Mouse (Mus musculus) brain, adult 2 months (tissue): ENCODE measurements around the gene Klk7.

Source experiments
- DNase-seq: peaks from one replicate; pipeline ENCODE4 v3.0.0; 2011; ENCODE audit warnings: low read depth, low spot score

The Klk7 gene

DNA sequence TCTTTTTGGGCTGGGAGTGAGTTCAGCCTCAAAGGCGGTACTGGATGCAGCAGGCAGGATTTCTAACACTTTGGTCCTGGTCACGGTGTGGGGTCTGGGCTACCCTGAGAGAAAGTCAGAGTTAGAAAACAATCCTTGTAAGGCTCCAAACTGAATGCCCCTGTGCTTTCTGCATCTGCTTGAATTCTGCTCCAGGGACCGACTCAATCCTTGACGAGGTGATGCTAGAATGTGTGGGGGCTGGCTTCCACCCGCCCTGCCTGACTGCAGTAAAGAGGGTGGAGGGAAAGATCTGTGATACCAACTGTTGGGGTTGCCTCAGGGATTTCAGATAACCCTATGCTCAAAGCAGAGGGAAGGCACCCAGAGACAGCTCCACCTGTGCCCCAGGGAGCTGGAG is at the start of gene Klk7:
Klk7 (plus strand) TSS at position 301 of the 400 bp plus-strand sequence.
- DNase-seq, result no peak

DNA sequence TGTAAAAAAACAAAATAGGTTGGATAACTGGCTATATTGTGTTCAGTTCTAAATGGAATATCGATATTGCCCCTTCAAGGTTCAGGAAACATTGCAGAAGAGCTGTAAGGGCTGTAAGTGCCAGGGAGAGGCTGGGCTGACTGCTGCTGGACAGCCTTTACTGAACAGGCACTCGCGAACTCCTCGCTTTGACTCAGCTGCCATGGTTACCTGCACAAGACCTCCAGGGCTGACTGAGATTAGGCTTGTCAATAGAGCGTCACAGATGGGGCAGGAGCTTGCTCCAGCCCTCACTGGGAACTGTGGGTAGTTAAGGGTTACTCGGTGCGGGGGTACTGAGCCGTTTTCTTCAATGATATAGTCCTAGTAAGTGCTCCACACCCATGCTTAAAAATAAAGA is 44.6 kb upstream of the Klk7 start:
- DNase-seq, result no peak

DNA sequence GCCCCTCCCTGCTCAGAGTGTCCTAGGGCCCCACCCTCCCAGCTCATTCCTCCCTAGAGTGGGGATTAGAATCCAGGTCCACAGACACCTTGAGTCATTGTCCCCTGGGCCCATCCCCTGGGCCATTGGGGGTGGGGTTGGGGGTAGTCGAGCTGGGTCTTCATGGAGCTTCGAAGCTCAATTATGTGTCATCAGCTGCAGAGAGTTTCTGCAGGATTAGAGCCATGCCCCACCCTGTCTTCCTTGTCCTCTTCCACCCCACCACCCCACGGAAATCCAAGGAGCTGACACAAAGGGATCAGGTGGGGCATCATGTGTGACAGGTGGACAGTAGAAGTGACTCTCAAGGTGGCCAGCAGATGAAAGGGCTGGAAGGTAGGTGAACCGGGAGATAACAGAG is 42.5 kb upstream of the Klk7 start, which contains the start of gene Klk12:
Klk12 (plus strand) TSS at position 301 of the 400 bp plus-strand sequence.
- DNase-seq, result no peak

DNA sequence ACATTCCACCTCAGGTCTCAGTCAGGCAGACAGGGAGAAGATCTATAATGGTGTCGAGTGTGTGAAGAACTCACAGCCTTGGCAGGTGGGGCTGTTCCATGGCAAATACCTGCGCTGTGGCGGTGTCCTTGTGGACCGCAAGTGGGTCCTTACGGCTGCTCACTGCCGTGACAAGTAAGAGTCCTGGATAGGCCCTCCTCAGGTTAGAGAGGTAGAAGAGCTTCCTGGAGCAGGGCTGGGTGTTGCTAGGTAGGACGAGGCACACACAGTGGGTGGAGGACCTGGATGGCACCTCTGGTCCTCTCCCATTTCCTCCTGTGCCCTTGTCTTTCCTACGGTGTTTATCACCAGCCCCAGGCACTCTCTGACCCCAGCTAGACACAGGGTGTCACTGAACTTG is 41.5 kb upstream of the Klk7 start:
- DNase-seq, result no peak

DNA sequence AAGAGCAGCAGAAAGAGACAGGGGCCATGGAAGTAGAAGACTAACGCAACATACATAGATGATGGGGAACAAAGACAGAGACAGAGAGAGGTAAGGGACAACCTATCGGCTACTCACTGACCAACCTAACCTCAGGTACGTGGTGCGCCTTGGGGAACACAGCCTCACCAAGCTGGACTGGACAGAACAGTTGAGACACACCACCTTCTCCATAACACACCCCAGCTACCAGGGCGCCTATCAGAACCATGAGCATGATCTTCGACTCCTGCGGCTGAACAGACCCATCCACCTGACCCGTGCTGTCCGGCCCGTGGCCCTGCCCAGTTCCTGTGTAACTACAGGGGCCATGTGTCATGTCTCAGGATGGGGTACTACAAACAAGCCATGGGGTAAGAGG is 40.4 kb upstream of the Klk7 start:
- no peak for DNase-seq

DNA sequence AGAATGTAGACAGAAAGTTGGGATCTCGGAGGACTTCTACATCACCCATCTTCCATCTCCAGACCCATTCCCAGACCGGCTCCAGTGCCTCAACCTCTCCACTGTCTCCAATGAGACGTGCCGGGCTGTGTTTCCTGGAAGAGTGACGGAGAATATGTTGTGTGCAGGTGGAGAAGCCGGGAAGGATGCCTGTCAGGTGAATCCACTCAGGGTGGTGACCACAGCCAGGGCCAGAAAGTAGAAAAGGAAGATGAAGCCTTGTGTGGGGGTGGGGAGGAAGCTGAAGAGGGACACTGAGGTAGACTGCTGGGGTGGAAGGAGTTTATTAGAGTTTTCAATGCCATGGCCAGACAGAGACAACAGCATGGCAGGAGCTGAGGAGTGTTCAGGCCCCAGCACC is 39.2 kb upstream of the Klk7 start:
- no peak for DNase-seq

DNA sequence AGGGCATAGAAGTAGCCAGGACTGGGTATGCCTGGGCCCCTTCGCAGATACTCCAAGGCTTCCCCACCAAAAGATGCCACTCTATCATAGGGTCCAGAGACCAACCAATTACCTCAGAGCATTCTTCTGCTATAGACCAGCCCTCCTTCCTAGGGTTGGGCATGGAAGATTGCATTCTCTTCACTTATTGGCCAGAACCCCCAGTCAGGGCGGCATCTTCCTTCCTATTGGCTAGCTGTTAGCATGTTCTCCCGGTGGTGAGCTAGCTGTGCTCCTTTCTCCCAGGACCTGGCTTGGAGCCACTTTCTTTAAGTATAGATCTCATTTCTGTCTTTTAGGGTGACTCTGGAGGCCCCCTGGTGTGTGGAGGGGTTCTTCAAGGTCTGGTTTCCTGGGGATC is 38.2 kb upstream of the Klk7 start:
- no peak for DNase-seq

DNA sequence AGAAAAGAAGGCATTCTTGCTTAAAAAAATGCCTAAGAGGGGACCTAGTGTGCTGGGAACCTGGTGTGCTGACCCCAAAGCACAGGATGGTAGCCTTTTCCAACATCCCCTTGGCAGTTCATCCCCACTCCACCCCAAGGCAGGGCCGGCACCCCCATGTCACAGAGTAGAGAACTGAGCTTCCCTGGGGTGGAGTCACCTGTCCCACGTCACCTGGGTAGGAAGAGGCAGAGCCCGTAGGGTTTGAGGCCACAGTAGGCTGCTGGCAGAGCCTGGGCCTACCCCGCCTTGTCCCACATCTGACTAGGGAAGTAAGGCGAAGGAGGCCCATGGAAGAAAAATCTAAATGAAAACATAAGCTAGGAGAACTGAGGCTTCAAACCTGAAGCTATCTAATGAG is 36.7 kb upstream of the Klk7 start, which contains the start of gene Klk11:
Klk11 (plus strand) TSS at position 241 of the 400 bp plus-strand sequence.
- DNase-seq, result no peak

DNA sequence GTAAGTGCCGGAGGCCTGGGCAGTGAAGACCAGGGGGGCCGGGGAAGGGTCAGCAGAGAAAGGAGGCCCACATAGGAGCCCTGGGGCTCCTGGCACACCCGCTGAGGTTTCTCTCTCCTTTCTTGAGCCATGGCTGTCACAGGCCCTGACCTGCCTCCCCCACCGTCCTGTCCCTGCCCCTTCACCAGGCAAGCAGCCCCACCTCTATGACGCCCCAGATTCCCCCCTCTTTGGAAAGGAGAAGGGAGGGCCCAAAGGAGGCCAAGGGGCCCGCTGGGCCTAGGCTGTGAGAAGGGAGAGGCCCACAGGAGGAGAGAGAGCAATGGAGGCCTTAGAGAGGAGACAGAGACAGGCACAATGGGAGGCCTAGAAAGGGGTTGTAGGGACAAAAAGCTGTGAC is 36.3 kb upstream of the Klk7 start:
- DNase-seq, result no peak

DNA sequence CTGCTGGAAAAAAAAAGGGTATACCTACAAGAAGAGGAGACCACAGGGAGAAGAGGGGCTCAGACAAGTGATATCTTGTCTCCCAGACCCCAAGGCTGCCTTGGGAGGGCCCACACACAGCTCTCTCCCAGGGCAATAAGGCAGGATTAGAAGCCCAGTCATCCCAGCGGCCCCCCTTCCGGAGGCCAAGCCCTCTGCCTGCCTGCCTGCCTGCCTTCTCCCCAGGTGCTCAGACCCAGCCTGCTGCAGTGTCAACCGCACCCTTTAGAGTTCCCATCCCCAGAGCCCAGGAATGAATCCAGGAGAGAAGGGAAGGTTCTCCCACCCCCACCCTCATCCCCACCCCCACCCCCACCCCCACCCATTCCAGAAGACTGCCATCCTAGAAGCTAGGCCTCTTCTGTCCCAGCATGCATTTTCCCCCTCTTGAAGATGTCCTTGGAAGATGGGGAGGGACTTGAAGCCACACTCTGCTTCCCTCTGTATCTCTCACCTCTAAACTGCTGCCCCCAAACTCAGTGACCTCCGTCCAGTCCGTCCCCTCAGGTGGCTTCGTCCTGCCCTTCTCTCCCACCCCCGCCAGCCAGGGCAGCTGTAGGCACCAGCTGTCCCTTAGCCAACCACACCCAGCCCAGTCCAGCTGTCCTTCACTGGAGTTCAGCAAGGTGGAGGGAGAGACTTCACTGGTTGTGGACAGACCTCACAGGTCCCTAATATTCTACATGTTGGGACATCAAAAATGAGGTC is 35.6 kb upstream of the Klk7 start:
- no peak for DNase-seq

DNA sequence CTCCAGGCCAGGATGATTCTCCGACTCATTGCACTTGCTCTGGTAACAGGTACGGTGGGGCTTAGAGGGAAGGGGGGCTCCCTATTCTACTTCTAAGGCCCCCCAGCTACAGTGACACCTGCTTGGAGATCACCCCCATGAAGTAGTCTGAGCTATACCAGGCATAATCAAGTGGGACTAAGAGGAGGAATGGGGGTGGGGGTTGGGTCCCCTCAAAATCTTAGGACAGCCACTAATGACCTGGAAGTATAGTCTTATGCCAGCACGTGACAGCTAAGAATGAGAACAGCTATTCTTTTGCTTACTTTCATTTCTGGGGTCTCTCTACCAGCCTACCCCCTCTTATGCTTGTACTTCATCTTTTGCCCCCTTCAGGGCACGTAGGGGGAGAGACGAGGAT is 34.6 kb upstream of the Klk7 start:
- DNase-seq, result no peak

DNA sequence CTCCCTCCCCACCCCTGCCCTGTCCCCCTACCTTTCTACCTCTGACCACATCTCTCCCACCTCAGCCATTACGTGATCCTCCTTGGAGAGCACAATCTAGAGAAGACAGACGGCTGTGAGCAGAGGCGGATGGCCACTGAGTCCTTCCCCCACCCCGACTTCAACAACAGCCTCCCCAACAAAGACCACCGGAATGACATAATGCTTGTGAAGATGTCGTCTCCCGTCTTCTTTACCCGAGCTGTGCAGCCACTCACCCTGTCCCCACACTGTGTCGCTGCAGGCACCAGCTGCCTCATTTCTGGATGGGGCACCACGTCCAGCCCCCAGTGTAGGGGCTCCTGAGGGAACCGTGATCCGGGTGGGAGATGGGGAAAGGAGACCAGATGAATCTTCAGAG is 33.7 kb upstream of the Klk7 start:
- DNase-seq, result no peak

DNA sequence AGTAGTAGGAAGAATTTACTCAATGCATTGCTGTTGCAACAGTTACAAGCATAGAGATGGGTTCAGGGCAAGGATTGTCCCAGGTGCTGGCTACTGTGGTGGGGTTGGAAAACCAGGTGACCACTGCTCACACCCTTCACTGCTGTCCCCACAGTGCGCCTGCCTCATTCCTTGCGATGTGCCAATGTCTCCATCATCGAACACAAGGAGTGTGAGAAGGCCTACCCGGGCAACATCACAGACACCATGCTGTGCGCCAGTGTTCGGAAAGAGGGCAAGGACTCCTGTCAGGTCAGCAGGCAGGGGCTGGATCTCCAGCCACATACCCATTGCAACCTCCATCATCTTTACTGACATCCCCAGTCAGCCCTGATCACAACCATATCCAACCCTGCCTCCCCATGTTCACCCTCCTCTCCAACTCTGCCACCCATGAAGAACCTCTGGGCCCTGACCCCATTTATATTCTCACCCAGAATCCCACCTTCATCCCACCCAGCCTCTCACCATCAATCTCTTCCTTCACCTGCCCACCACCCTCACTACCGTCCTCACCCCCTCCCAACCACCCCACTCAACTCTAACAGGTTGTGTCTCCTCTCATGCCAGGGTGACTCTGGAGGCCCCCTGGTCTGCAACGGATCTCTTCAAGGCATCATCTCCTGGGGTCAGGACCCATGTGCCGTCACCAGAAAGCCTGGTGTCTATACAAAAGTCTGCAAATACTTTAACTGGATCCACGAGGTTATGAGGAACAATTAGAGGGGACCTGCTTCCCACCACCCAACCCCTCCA is 32.7 kb upstream of the Klk7 start:
- DNase-seq, result no peak

DNA sequence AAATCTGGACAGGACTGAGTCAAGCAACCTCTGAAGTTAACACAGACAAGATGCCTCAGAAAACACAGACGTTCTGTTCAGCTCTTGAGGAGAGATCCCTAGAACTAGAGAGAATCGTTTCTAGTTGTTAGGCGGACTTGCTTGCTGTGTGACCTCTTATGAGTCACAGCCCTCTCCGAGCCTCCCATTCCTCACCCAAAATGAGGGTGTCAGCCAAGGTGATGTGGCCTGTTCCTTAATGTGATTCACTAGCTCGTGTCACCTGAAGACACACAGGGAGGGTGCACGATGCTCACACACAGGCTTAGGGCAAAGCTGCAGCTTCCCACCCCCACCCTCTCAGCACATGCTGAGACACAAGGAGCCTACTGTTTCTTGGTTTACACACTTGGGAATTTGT is 30.9 kb upstream of the Klk7 start:
- DNase-seq, result peak; percentile 41

DNA sequence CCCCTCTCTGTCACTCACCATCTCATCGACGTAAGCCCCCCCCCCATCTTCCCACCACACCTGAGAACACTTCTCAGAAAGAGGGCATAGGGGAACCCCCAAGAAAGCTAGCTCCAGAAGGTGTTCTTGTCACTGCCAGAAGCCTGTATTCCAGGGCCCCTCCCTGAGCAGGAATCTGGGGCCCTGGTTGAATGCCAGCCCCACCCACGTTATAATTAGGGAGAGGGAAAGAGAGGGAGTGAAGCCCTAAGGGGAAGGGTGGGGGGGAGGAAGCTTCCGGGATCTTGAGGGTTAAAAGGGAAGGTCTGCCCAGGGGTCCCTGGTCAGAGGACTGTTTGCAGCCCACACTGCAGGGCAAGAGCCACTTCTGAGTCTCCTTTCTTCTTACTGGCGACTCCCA is 30.3 kb upstream of the Klk7 start, which contains the start of gene Klk10:
Klk10 (plus strand) TSS at position 290 of the 400 bp plus-strand sequence.
- no peak for DNase-seq

DNA sequence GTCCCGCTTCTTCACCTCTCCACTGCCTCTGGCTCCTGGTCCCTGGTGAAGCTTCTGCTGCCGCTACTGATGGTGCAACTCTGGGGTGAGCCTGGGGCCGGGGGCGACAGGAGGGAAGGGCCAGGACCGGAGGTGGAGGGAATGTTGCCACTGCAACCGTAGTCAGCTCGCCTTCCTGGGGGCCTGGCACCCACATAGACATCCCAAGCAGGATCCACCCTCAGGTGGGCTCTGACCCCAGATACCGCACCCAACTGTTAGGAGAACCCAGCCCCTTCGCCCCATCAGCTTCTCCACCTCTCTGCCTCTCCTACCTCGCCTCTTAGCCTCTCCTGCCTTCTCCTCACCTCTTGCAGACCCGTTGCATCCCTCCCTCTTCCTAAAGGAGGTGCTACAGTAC is 29.6 kb upstream of the Klk7 start:
- no peak for DNase-seq

DNA sequence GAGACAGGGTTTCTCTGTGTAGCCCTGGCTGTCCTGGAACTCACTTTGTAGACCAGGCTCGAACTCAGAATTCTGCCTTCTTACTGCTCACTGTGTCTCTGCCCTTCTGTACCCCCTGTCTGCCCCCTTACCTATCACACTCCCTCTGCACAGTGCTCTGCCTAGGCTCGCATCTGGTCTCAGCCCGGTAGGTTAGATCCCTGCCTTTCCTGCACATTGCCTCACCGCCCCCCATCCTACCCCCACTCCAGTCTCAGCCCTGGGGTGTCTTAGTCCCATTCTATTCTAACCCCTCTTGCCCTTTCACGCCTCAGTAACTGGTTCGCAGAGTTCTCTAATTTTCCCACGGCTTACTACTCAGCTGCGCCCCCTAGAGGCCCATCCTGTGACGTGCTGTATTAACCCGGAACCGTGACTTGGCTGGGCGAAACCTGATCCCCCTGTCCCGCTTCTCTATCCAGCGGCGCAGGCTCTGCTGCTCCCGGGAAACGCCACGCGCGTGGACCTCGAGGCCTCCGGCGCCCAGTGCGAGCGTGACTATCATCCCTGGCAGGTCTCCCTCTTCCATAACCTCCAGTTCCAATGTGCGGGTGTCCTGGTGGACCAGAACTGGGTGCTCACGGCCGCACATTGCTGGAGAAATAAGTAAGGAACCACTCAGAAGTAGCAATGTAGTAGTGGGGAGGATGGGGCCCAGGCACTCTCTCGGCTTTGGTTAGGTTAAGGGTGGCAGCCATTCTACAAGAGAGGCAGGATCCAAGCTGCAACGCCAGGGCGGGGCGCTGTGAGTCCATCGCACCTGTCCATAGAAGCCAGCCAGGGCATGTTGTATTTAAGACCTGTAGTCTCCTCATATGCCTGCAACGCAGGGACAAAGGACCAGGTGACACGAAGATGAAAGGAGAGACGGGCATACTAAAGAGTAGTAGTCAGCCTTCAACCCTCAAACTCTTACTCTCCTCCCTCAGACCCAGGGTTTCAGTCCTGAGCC is 28.5 kb upstream of the Klk7 start:
- peak; percentile 52 for DNase-seq

DNA sequence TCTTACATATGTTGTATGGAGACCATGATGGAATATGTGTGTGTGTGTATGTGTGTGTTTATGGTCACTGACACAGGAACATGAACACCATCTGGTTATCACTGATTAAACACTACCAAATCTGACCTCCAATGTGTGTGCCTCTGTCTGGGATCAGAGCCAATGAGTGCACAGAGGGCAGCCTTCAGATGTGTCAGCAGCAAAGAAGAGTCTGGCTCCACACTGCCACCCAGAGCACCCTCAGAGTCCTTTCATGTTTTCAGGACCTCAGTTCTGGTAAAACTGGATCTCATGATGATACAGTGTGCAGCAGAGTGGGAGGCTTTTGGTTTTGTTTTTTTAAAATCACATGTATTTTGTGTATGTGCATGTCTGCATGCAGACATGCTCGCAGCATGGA is 25.8 kb upstream of the Klk7 start:
- peak; percentile 58 for DNase-seq

DNA sequence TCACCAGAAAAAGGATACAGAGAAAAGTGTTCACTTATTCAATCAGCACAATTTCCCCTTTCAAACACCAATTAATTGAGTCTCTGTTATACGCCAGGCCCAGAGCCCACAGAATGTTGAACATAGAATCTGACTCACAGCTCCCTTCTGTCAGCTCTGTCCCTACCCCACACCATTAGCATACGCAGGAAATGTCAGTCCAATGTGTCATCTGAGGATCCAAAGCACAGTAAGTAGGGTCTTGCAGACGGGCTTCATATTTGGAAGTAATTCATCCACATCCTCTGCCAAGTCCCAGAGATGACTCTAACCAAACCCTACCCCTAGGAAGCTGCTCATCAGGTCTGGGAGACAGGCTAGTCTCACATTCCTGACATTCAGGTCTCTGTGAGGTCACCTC is 23.0 kb upstream of the Klk7 start:
- DNase-seq, result peak; percentile 78

DNA sequence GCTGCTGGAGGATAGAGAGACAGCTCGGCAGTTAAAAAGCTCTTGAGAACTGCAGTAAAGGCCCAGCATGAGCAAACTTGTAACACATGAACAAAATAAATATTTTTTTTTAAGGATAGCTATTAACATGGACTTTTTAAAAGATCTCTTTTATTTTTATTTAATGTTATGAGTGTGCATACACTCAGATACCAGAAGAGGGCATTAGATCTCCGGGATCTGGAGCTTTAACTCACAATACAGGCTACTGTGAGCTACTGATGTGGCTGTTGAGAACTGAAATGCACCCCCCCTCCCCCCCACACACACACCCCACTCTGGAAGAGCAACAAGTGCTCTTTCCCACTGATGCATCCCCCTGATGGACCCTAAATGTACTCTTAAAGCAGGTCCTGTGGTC is 21.8 kb upstream of the Klk7 start:
- DNase-seq, result peak; percentile 39

DNA sequence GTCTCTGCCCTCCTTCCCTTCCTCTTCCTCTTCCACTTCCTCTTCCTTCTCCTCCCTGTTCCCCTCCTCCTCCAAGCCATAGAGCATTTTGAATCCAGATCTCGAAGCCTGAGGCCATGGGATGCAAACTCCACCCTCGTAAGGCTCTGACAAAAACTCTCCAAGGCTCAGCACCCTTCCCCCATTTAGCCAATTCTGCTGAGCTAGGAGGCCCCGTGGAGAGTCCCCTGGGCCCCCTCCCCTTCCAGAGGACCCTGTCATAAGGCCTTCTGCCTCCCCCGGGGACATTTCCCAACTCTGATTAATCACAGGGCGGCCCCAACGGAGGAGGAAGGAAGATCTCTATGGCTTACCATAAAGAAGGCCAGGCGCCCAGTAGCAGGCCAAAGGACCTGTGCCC is 19.5 kb upstream of the Klk7 start, which contains the start of gene Klk9:
Klk9 (plus strand) TSS at position 301 of the 400 bp plus-strand sequence.
- no peak for DNase-seq

DNA sequence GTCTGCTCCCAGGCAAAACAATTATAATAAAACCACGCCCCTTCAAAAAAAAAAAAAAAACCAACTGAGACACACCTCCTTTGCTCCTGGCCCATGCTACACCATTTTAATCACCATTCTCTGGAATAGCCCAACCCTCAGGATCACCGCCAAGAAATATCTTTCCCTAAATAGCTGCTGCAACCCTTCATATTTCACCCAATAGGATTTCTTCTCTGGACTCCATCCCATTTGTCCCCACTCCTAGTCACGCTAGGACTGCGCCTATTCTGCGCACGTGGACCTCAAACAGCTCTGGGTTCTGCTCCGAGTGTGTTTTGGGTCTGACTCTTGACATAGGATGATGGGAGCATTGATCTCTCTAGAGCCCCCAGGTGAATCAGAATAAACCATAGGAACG is 14.7 kb upstream of the Klk7 start:
- no peak for DNase-seq
